Mouse (Mus musculus) c-Kit-negative CD71-positive TER-119-positive erythroid progenitor cells, embryonic 14.5 days (primary cell): ENCODE results near the gene Fkbp1a.

ENCODE experiments used
- DNase-seq: peaks from one replicate; pipeline ENCODE4 v3.0.0-alpha.2; 2013; ENCODE audit warnings: low read depth, low spot score

The Fkbp1a gene

GRCm38 (mm10) chr2:151546571-151546970 is 4.3 kb downstream of the Fkbp1a start:
- no peak for DNase-seq

- no peak for DNase-seq
Measured at GRCm38 (mm10) chr2:151549615-151550121, 7.4 kb downstream of the Fkbp1a start.

GRCm38 (mm10) chr2:151562930-151563921 is 20.9 kb downstream of the Fkbp1a start:
- DNase-seq: no peak

- DNase-seq: no peak
Measured at GRCm38 (mm10) chr2:151564006-151564405, 21.7 kb downstream of the Fkbp1a start.

DNA sequence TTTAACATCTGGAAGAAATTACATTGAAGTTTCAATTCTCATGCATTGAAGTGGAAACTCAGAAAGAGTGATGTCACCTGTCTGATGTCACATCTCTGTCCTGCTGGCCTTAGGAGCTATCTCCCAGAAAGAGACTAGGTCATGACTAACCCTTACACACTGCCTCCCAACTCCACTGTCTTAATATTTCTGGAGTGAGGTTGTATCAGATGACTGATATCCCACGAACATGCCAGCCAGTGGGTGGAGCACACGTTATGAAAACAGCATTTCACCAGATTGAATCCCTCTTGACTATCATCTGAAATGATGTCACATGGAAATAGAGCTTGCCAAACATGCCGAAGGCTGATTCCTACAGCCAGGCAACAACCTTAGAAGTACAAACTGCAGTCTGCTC is 22.7 kb downstream of the Fkbp1a start:
- DNase-seq: no peak

DNA sequence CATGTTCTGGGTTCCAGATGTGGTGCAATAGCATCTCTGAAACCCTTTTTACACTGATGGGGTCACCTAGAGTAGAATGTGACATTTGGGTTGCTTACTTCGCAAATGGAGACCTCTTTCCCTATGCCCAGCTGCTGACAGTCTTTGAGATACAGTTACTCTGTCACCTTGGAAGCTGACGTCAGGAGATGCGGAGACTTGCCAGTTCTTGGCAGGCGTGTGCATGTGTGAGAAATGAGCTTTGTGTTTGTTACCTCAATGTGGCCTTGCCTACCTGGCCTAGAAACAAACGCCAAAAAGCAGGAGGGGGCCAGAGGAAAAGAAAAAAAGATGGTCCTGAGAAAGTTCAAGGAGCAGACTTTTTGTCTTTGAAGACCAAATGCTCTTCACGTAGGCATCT is 24.6 kb downstream of the Fkbp1a start:
- no peak for DNase-seq

- no peak for DNase-seq
Measured at GRCm38 (mm10) chr2:151569452-151569851, 27.2 kb downstream of the Fkbp1a start.

DNA sequence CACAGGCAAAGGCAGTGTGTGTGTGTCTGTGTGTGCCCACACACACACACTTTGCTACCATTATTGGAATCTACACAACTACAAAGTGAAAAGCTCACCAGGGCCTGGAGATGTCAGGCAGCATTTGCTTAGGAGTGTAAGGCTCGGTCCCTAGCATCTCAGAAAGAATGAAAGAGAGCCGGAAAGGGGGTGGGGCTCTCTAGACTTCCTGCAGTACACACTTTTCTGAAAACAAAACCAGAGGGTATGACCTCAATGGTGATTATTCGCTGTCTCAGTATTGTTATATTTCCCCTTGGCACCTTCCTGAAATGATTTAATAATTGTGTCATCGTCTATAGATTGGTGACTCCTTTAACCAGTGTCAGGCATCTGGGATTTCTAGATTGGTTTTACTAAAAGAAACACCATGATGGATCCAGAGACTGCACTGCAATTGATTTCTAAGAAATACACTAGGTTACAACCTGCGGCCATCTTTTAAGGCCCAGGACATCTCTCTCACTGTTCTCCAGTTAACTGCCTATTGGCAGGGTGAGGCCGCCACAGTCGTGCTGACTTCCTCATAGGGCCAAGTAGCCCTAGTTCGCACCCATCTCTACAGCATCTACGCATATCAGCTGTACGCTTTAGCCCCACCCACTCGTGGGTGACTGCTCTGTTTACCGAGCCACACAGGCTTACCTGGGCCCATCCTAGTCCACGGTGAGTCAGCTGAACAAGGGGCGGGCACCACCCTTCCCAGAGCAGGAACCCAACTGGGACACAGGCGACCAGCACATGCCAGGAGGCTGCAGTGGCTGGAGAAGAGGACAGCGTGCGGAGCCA is 29.8 kb downstream of the Fkbp1a start, which contains the start of gene Sdcbp2:
Sdcbp2 (plus strand) TSS at position 750 of the 828 bp plus-strand sequence.
- no peak for DNase-seq

DNA sequence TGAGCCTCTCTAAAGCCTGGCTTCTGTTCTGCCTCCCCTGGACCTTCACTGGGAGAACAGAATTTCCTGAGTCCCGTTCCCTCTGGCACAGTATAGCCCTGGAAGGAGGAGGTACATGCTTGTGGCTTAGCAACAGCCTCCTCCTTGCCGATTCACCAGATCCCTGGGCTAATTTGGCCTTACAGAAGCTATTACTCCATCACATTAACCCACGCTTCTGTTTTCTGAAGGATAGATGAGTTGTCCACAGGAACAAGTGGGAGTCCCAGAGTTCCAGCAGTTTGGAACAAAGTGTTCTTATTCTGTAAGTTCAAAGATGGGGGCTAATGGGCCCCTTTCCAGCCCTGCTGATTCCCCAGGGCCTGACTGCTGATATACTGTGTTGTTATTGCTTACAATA is 31.4 kb downstream of the Fkbp1a start:
- DNase-seq: no peak

- DNase-seq: no peak
Measured at GRCm38 (mm10) chr2:151574607-151575006, 32.3 kb downstream of the Fkbp1a start.

DNA sequence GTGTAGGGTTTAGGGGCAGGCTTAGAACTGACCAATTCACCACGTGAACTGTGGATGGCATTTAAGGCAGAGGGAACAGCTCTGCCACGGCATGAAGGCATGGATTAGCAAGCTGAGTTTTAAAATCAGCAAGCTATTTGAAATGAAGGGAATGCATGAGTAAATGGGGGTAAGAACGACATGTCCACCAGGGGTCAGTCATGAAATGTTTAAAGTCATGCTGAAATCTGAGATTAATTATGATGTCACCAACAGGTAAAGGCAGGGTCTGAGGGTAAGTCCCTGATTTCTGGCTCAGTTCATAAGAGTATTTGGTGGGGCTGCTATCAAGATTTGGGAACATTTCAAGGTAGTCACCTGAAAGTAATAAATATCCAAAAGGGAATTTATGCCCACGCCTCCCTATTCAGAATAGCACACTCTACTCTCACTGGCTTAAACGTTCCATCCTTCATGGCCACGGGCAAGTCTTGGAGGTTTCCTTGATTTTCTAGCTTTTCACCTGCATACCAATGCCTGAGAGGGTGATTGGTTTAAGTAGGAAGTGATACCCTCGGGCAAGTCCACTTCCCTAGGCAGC is 32.9 kb downstream of the Fkbp1a start:
- no peak for DNase-seq

DNA sequence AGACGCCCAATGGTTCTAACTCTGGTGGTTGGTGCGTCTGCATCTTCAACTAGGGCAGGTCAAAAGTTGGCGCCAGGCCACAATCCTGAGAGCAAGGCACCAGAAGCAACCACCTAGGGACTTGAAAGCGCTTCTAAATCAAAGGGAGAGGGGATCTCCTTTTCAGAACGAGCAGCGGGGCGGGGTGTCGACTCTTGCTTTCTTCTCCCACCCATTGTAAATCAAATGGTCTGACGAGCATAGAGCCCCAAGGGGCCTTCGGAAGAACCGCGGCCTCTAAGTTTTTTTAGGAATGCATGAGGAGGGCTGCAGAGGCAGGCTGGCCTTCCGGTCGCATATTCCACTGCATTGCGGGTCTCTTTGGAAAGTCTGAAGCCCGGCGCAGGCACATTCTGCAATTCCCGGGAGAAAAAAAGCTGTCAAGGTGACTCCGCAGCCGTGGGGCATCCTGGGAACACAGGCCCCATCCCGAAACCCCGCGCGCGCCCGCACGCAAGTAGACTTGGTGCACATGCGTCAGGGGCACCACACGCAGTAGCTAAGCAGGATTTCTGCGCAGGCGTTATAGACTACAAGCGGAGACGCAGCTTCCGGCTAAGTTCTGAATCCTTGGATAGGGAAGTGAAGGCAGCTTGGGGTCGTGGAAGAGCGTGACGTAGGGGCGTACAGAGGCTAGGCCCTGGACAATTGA is 33.6 kb downstream of the Fkbp1a start:
- no peak for DNase-seq

DNA sequence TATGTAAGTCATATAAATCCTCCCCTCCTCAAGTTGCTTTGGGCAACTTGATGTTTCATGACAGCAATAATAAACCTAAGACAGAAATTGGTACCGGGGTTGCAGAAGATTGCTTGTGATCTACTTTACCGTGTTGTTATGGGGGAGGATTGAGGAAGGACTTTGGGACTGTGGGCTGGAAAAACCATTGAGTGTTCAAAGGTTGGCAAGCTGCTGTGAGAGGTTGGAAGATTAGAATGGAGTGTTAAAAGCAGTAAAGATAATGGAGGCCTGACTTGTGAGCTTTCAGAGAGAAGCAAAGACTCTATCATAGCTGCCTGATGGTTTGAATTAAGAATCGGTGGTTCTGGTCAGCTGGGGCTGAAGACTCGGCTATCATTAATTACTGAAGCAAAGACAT is 36.9 kb downstream of the Fkbp1a start:
- no peak for DNase-seq

DNA sequence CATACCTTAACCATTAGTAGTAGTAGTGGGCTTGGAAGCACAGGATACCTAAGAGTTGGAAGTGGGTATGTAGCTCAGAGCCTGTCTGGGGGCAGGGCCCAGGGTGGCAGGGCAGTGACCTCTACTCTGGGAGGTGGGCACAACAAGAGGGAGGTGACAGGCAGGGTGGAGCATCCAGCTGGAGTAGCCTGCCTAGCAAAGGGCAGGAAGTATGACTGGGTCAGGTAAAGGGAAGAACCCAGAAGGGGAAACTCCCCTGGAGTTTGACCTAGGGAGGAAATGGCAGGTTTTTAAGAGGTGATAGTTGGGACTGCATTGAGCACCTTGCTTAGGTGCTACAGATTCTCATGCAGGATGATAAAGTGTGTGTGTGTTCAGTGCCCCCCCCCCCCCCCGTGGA is 38.7 kb downstream of the Fkbp1a start:
- no peak for DNase-seq

- no peak for DNase-seq
Measured at GRCm38 (mm10) chr2:151585934-151586333, 43.7 kb downstream of the Fkbp1a start.

DNA sequence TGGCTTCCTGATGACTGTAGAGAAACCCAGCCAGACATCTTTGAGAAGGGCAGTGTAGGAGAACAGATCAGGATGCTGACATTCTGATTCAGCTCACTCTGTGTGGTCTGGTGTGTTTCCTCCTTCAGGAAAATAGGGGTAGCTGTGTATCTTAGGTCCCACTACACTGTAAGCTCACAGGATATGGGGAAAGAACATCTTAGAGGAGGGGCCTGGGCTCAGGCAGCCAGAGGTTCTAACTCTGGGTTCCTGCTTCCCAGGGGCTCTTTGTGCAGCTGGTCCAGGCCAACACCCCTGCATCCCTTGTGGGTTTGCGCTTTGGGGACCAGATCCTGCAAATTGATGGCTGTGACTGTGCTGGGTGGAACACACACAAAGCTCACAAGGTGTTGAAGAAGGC is 44.5 kb downstream of the Fkbp1a start:
- no peak for DNase-seq

DNA sequence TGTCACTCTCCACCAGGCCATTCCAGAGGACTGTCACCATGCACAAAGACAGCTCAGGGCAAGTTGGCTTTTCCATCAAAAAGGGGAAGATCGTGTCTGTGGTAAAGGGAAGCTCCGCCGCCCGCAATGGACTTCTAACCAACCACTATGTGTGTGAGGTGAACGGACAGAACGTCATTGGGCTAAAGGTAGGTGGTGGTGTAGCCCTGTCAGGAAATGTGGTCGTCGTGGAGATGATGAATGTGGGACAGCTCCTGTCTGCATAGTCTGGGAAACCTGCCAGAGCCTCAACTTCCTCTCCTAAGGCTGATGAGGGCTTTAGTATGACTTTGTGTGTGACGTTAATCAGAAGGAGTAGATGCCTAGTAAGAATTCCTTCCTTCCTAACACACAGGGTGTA is 45.0 kb downstream of the Fkbp1a start:
- DNase-seq: no peak

- DNase-seq: no peak
Measured at GRCm38 (mm10) chr2:151598068-151598467, 55.8 kb downstream of the Fkbp1a start.

DNA sequence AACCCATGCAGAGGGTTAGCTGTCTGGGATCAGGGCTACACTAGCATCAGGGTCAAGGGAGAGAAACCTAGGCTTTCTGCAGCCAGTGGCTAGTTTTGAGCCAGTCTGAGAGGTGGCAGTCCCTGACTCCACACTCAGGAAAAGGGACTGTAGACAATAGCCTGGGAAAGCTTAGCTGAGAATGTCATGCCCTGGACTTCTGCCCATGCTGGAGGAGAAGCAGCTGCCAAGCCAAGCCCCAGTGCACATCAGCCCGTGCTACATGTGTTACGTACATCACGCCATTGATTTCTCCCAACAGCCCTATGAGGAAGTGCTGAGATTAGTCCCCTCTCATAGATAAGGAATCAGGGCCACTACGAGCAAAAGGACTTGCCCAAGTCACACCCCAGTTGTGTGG is 59.8 kb downstream of the Fkbp1a start:
- no peak for DNase-seq

- DNase-seq: no peak
Measured at GRCm38 (mm10) chr2:151603630-151604029, 61.3 kb downstream of the Fkbp1a start.

- no peak for DNase-seq
Measured at GRCm38 (mm10) chr2:151605437-151605987, 63.2 kb downstream of the Fkbp1a start.
